Mouse (Mus musculus) embryo, embryonic 10 days (tissue): ENCODE measurements around the gene Ndufa4l2.
A peak's percentile ranks its signal among the peaks of the same experiment; 100 is the strongest.

ENCODE experiments used
- DNase-seq: peaks from one replicate; pipeline ENCODE4 v3.0.0-alpha.2; 2015; ENCODE audit warnings: low spot score

The Ndufa4l2 gene

GRCm38 (mm10) chr10:127526681-127527080 lies 11.9 kb downstream of the Ndufa4l2 start:
- peak; percentile 79 for DNase-seq

- DNase-seq = no peak
Measured at GRCm38 (mm10) chr10:127527481-127527880, 12.7 kb downstream of the Ndufa4l2 start.

- no peak for DNase-seq
Measured at GRCm38 (mm10) chr10:127530945-127531344, 16.2 kb downstream of the Ndufa4l2 start.

GRCm38 (mm10) chr10:127531548-127531947 lies 16.8 kb downstream of the Ndufa4l2 start:
- no peak for DNase-seq

- DNase-seq = no peak
Measured at GRCm38 (mm10) chr10:127534036-127534928, 19.5 kb downstream of the Ndufa4l2 start, which contains the start of gene Nxph4. TSS of gene Nxph4 (minus strand) at chr10:127534559.

GRCm38 (mm10) chr10:127534929-127535384 lies 20.2 kb downstream of the Ndufa4l2 start:
- DNase-seq = no peak

- peak; percentile 76 for DNase-seq
Measured at GRCm38 (mm10) chr10:127536586-127537314, 22.0 kb downstream of the Ndufa4l2 start.

- DNase-seq = peak; percentile 89
Measured at GRCm38 (mm10) chr10:127537854-127538583, 23.3 kb downstream of the Ndufa4l2 start.

GRCm38 (mm10) chr10:127541510-127541909 lies 26.7 kb downstream of the Ndufa4l2 start:
- DNase-seq = no peak

GRCm38 (mm10) chr10:127542084-127542483 lies 27.3 kb downstream of the Ndufa4l2 start:
- no peak for DNase-seq

- no peak for DNase-seq
Measured at GRCm38 (mm10) chr10:127542720-127543119, 28.0 kb downstream of the Ndufa4l2 start.

- DNase-seq = no peak
Measured at GRCm38 (mm10) chr10:127543916-127544315, 29.1 kb downstream of the Ndufa4l2 start.

GRCm38 (mm10) chr10:127544375-127544774 lies 29.6 kb downstream of the Ndufa4l2 start:
- no peak for DNase-seq

- DNase-seq = no peak
Measured at GRCm38 (mm10) chr10:127546505-127546904, 31.7 kb downstream of the Ndufa4l2 start.

- DNase-seq = no peak
Measured at GRCm38 (mm10) chr10:127548236-127548635, 33.5 kb downstream of the Ndufa4l2 start.

- DNase-seq = no peak
Measured at GRCm38 (mm10) chr10:127549892-127550291, 35.1 kb downstream of the Ndufa4l2 start.

- peak; percentile 72 for DNase-seq
Measured at GRCm38 (mm10) chr10:127555703-127556102, 40.9 kb downstream of the Ndufa4l2 start.

GRCm38 (mm10) chr10:127557397-127557796 lies 42.6 kb downstream of the Ndufa4l2 start:
- no peak for DNase-seq

GRCm38 (mm10) chr10:127561145-127561544 lies 46.4 kb downstream of the Ndufa4l2 start:
- no peak for DNase-seq

- no peak for DNase-seq
Measured at GRCm38 (mm10) chr10:127563840-127564239, 49.1 kb downstream of the Ndufa4l2 start.

- DNase-seq = no peak
Measured at GRCm38 (mm10) chr10:127564301-127564700, 49.5 kb downstream of the Ndufa4l2 start.
